Mouse (Mus musculus): ENCODE data around the gene Rad51b. TPM values are rescaled to one million over a fixed set of nuclear protein-coding genes. Genes with fewer than 3 reads are reported as not detected.

Rad51b gene
- polyA plus RNA-seq, 1 experiment from 2014 or later = 1.4 TPM

DNA sequence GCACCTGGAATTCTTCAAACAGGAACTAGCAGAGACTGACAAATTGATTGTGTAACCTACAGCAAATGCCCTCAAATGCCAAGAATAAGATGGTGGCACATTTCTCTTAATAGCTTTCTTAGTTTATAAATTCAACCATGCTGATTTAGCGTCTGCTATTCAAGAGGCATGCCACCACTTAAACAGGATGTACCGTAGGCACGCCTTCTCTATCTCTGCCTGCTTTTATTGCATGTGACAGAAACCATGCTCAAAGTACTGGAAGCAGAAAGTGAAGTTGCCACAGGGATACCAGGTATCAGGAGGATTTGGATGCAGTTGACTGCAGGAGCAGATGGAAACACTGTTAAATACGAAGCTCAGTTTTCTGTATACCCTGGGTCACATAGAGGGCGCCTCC, 448.1 kb downstream of the Rad51b start:
- Histone ChIP-seq H3K9me3 (no peaks in the 10 kb centered on the region), H3K4me2 (no peak overlapping the region), H3K27me3 (no peaks in the 10 kb centered on the region), H3K4me3 (no peak overlapping the region), H3K9ac (no peak overlapping the region), H3K4me1 (replicated peaks) (peaks cover 44% of the 10 kb centered on the region), H3K27ac (replicated peaks) (no peak overlapping the region), H3K36me3 (no peaks in the 10 kb centered on the region)
- WGBS = 72% methylated on average over 5 of the region's 5 CpGs
- ATAC-seq (ENCODE audit: low read depth) = no peak

DNA sequence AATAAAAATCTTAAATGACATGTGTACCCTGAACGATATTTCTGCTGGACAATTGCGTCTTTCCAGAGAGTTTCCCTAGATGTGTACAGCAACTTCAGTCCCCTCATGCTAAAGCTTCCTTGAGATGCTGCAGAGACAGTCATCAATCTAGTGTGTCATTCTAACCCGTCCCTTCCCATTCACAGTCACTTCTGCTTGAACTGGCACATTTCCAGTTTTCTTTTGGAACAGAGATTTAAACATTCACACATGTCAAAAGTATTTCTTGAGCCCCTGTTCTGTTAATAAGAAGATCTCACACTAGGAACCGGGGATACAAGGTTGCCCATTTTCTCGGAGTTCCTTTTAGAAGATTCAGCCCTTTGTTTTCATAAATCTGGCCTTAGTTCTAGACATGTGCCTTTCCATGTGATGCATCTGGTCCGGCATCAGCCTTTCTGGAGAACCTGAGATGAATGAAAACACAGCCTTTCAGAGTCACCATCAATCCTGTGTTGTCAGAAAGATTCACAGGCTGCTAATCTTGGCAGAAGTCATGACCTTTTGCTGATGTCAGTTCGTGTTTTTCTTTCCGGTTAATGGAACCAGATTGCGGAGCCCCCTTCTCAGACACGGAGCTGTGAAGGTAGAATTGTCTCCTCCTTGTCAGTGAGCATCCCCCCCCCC, 448.9 kb downstream of the Rad51b start:
- peaks cover 51% of the 10 kb centered on the region for H3K4me1 ChIP-seq (replicated peaks)
- no peak overlapping the region for H3K27ac ChIP-seq (replicated peaks)
- H3K27me3 ChIP-seq = no peaks in the 10 kb centered on the region
- 12% methylated on average over 10 of the region's 10 CpGs for WGBS
- ATAC-seq (ENCODE audit: low read depth) = no peak
- no peaks in the 10 kb centered on the region for H3K9me3 ChIP-seq
- H3K9ac ChIP-seq = no peak overlapping the region
- no peak overlapping the region for H3K4me3 ChIP-seq
- H3K36me3 ChIP-seq = no peaks in the 10 kb centered on the region
- no peak overlapping the region for H3K4me2 ChIP-seq

DNA sequence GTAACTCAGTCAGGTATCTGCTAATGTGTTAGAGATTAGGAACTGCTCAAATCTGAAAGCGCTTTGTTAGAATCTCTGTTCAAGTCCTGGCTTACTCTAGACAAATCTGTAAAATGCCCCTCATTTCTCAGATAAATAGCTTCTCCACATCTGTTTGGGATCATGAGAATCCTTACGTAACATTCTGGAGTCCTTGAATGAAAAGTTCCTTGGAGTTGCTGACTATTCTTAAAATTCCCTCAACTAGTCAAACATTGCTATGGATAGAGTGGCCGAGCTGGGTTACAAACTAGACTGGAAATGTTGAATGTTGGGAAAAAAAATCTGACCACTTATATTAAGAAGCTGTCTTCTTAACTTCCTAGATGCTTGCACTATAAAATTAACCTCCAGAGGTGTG, 450.5 kb downstream of the Rad51b start:
- Histone ChIP-seq H3K9me3 (no peaks in the 10 kb centered on the region), H3K36me3 (no peaks in the 10 kb centered on the region), H3K27ac (replicated peaks) (no peak overlapping the region), H3K9ac (no peak overlapping the region), H3K4me1 (replicated peaks) (peaks cover 61% of the 10 kb centered on the region), H3K4me3 (no peak overlapping the region), H3K27me3 (no peaks in the 10 kb centered on the region), H3K4me2 (no peak overlapping the region)
- ATAC-seq (ENCODE audit: low read depth) = no peak
- 96% methylated on average over 3 of the region's 3 CpGs for WGBS

DNA sequence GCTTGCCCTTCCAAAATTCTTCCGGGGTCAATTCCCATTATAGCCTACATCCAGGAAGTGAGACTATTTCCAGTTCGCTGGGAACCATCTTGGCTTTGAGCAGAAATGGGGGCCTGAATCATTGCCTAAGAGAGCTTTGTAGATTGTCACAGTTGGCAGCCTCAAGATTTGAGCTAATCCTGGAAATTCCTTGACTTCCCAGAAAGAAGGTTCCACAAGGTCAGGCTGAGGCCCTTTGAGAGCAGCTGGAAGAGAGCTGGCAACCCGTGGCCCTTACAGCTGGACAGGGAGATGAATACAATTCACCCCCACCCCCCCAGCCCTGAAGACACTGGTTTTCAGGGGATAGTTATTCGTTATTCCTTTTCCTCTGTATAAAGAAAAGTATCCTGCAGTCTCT, 451.8 kb downstream of the Rad51b start:
- Histone ChIP-seq H3K4me3 (no peak overlapping the region), H3K9ac (no peak overlapping the region), H3K4me2 (no peak overlapping the region), H3K27ac (replicated peaks) (peak overlapping the region; percentile 89), H3K4me1 (replicated peaks) (peaks cover 66% of the 10 kb centered on the region), H3K36me3 (no peaks in the 10 kb centered on the region), H3K9me3 (no peaks in the 10 kb centered on the region), H3K27me3 (no peaks in the 10 kb centered on the region)
- WGBS = 42% methylated on average over 4 of the region's 4 CpGs
- ATAC-seq (ENCODE audit: low read depth) = no peak

DNA sequence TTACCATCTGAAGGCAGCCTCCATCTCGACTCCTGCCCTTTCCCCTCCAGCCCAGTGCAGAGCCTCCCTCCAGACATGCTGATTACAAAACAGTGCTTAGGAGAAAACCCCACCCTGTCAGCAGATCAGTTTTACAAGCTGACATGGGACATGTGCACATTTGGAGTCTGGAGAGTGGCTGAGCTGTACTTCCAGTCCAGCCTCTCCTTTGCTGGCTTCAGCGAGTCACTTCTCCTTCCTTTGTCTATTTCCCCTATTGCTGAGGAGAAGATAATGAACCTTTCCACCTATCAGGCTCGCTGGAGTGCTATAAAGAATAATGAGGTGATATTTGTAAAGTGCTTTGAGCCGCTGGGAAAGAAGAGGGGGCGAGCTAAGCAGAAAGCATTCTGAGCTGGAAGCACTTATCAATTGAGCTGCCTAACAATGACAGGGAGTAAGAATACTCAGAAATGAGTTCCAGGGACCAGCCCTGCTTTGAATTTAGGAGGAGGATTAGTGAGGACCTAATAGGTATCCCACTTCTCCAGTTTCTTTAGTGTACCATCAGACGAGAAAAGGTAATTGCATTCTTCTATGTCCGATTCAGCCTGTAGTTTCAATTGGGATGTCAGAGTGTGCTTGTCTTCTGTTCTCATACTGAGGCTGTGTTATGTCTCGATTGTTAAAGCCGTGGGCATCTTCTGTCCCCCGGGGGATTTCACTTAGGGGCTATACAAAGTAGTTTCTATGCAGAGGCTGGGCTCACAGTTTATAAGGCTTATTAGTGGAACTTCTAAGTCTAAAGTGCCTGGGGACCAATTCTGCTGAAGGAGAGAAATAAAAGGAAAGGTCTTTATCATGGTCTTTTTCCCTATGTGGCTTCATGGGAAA, 453.4 kb downstream of the Rad51b start:
- Histone ChIP-seq H3K9ac (peak overlapping the region; percentile 50), H3K36me3 (no peaks in the 10 kb centered on the region), H3K4me1 (replicated peaks) (peaks cover 62% of the 10 kb centered on the region), H3K4me2 (peak overlapping the region; percentile 42), H3K9me3 (no peaks in the 10 kb centered on the region), H3K27ac (replicated peaks) (peak overlapping the region; percentile 89), H3K4me3 (peak overlapping the region; percentile 10; the same call in 1 of the 2 replicates), H3K27me3 (no peaks in the 10 kb centered on the region)
- WGBS = 9% methylated on average over 10 of the region's 10 CpGs
- peak; percentile 83 for ATAC-seq (ENCODE audit: low read depth)

DNA sequence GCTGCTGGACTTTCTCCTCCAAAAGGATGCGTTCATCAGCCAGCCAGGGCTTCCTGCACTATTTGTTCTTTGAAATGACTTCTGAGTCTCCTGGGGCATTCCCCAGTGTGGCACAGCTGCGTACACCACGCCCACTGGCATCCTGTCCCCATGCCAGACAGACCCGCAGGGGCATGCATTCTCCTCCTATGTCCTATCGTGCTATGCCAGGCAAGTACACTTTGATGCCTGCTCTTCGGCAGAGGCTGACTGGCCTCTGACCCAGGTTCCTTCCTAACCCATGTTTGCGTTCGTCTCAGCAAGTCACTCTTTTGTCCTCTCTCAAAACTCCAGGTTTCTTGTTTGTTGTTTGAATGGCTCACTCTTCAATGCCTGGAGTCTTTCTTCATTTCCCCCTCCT, 454.7 kb downstream of the Rad51b start:
- H3K4me2 ChIP-seq = peak overlapping the region; percentile 16; the same call in 1 of the 2 replicates

DNA sequence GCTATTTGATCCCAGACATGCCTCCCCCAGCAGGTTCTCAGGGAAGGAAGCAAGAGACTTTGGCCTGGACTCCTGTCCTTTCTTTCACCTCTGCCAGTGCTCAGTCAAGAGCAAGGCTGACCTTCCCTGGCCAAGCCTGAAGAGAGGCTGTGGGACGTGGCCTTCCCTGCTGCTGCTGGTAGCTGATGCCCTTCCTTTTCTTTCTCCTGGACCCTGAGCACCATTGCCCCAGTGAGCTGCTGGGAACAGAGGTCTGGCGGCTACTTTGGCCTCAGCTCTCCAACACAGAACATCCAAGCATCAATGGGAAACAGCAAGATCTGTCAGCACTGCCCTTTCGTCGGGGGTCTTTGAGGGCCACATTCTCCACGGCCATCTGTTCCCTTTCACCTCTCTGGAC, 455.1 kb downstream of the Rad51b start:
- Histone ChIP-seq H3K4me2 (no peak overlapping the region), H3K9me3 (no peaks in the 10 kb centered on the region), H3K4me1 (replicated peaks) (peaks cover 63% of the 10 kb centered on the region), H3K36me3 (no peaks in the 10 kb centered on the region), H3K4me3 (no peak overlapping the region), H3K27ac (replicated peaks) (peak overlapping the region; percentile 89), H3K9ac (no peak overlapping the region), H3K27me3 (no peaks in the 10 kb centered on the region)
- ATAC-seq (ENCODE audit: low read depth) = no peak
- 8% methylated on average over 5 of the region's 5 CpGs for WGBS

More for the DNA sequence above, 454.7 kb downstream of the Rad51b start:
- Histone ChIP-seq H3K9ac (peak overlapping the region; percentile 50; the same call in 1 of the 2 replicates), H3K36me3 (no peaks in the 10 kb centered on the region), H3K9me3 (no peaks in the 10 kb centered on the region), H3K27ac (replicated peaks) (peak overlapping the region; percentile 89), H3K4me3 (no peak overlapping the region), H3K27me3 (no peaks in the 10 kb centered on the region), H3K4me1 (replicated peaks) (peaks cover 62% of the 10 kb centered on the region)
- no peak for ATAC-seq (ENCODE audit: low read depth)
- WGBS = 10% methylated on average over 8 of the region's 8 CpGs

DNA sequence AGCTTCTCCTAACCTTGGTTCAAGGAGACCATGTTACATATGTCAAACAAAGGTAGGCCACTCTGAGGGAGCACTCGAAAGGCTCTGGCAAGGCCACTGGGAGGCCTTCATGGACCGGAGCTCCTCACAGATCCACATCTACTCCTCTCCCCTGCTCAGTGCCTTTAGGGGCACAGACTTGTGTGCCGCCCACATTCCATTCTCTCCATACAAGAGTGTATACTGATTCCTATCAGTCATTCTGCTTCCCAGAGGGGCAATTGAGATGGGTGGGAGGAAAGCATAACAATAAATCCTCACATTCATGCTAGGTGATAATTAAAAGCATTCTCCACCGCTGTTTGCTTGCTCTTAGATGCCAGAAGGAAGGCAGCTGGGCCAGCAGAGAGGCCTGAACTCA, 458.5 kb downstream of the Rad51b start:
- peak; percentile 49; the same call in 1 of the 2 replicates for ATAC-seq (ENCODE audit: low read depth)
- Histone ChIP-seq H3K36me3 (no peaks in the 10 kb centered on the region), H3K9me3 (no peaks in the 10 kb centered on the region), H3K27me3 (no peaks in the 10 kb centered on the region), H3K4me2 (no peak overlapping the region), H3K4me3 (no peak overlapping the region), H3K27ac (replicated peaks) (no peak overlapping the region; the same call in 1 of the 2 replicates), H3K4me1 (replicated peaks) (peaks cover 53% of the 10 kb centered on the region), H3K9ac (no peak overlapping the region)
- 37% methylated on average over 4 of the region's 4 CpGs for WGBS

DNA sequence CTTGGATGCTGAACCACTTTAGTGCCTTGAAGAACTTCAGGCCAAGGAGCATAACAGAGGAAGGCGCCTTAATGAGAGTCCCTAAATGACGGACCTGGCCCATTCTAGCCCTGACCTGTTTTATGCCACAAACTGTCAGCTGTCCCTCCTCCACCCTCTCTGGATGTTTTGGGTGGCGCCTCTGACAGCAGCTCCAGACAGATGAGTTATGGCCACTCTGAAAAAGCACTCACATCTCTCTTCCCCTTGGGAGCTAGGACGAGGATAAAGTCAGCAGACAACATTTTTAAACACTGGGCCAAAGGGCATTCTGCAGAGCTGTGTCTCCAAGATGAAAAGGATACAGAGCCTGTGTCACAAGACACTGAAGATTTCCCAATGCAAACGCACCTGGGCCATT, 459.3 kb downstream of the Rad51b start:
- no peaks in the 10 kb centered on the region for H3K27me3 ChIP-seq
- no peak overlapping the region for H3K4me2 ChIP-seq
- no peak overlapping the region for H3K27ac ChIP-seq (replicated peaks)
- no peak for ATAC-seq (ENCODE audit: low read depth)
- no peak overlapping the region for H3K9ac ChIP-seq
- no peaks in the 10 kb centered on the region for H3K36me3 ChIP-seq
- WGBS = 58% methylated on average over 5 of the region's 5 CpGs
- H3K4me3 ChIP-seq = no peak overlapping the region
- H3K9me3 ChIP-seq = no peaks in the 10 kb centered on the region
- H3K4me1 ChIP-seq (replicated peaks) = peaks cover 46% of the 10 kb centered on the region

DNA sequence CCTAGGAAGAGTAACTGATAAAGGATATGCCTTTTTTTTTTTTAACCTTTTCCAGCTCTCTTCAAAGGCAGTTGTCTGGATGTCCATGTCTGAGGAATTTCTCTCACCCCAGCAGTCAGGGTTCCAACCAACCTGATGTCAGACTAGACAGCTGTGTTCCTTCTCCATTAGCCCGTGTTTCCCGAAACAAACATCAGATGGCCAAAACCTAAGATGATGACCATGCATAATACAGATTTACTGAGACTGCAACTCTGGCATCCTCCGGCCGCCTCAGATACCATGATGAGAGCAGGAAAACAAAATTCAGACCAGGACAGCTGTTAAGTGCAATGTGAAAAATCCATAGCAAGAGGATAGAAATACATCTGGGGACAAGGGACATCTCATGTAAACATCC, 460.7 kb downstream of the Rad51b start:
- no peak for ATAC-seq (ENCODE audit: low read depth)
- WGBS = 74% methylated on average over 4 of the region's 4 CpGs
- Histone ChIP-seq H3K27me3 (no peaks in the 10 kb centered on the region), H3K9me3 (no peaks in the 10 kb centered on the region), H3K4me3 (no peak overlapping the region), H3K4me2 (no peak overlapping the region), H3K27ac (replicated peaks) (no peak overlapping the region), H3K36me3 (no peaks in the 10 kb centered on the region), H3K4me1 (replicated peaks) (peaks cover 31% of the 10 kb centered on the region), H3K9ac (no peak overlapping the region)

DNA sequence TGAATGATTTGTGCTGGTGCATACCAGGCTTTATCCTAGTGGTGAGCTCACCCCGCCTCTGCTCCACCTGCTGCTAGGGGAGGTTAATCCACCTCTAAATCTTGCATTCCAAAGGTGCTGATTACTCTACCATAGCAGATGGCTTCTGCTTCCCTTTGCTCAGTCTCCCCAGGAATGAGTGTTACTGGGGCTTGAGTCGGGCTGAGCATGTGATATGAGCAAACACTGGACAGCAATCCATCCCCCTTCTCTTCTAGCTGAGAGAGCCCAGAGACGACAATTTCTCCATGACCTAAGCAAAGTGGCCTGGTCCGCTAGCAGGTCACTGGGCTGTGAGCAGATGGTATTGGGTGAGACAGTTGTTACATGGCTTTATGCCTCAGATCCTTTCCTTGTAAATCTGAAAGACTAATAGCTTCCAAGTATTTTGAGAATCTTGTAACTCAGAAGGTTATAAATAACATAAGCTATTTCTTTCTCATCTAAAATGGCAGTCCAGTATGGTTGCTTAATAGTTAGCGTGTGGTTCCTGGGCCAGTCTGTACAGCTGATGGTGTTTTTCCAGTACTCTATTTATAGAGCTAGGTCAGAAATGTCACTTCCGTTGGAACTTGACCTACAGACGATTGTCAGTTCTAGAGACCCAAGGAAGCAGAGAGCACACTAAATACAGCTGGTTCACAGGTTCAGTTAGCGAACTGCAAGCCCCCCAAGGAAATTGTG, 462.3 kb downstream of the Rad51b start:
- Histone ChIP-seq H3K27ac (replicated peaks) (peak overlapping the region; percentile 33; the same call in 1 of the 2 replicates), H3K27me3 (no peaks in the 10 kb centered on the region), H3K4me2 (no peak overlapping the region), H3K4me1 (replicated peaks) (peaks cover 28% of the 10 kb centered on the region), H3K9ac (no peak overlapping the region), H3K4me3 (no peak overlapping the region), H3K36me3 (no peaks in the 10 kb centered on the region), H3K9me3 (no peaks in the 10 kb centered on the region)
- no peak for ATAC-seq (ENCODE audit: low read depth)
- WGBS = 78% methylated on average over 8 of the region's 8 CpGs

DNA sequence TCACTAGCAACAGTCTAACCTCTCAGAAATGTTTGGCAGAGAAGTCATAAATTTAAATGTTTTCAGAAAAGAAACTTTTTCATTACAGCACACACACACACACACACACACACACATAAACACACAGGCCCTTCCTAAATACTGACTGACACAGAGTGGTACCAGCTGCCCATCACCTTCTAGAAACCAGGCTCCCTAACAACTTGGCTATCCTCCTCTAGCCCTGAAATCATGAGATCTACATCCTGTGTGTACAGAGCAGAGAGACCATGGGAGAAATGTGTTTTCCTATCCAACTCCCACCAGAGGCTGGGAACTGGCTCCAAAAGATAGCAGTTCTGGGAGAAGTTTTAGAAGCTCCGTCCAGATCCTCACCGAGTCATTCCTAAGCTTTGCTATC, 464.1 kb downstream of the Rad51b start:
- Histone ChIP-seq H3K4me1 (replicated peaks) (peaks cover 19% of the 10 kb centered on the region), H3K4me3 (no peak overlapping the region), H3K36me3 (no peaks in the 10 kb centered on the region), H3K9ac (no peak overlapping the region), H3K4me2 (no peak overlapping the region), H3K9me3 (no peaks in the 10 kb centered on the region), H3K27me3 (no peaks in the 10 kb centered on the region), H3K27ac (replicated peaks) (no peak overlapping the region)
- WGBS = 90% methylated on average over 2 of the region's 2 CpGs
- no peak for ATAC-seq (ENCODE audit: low read depth)
